ENCODE assay signal across 11 mouse cellular contexts in the genomic region with DNA sequence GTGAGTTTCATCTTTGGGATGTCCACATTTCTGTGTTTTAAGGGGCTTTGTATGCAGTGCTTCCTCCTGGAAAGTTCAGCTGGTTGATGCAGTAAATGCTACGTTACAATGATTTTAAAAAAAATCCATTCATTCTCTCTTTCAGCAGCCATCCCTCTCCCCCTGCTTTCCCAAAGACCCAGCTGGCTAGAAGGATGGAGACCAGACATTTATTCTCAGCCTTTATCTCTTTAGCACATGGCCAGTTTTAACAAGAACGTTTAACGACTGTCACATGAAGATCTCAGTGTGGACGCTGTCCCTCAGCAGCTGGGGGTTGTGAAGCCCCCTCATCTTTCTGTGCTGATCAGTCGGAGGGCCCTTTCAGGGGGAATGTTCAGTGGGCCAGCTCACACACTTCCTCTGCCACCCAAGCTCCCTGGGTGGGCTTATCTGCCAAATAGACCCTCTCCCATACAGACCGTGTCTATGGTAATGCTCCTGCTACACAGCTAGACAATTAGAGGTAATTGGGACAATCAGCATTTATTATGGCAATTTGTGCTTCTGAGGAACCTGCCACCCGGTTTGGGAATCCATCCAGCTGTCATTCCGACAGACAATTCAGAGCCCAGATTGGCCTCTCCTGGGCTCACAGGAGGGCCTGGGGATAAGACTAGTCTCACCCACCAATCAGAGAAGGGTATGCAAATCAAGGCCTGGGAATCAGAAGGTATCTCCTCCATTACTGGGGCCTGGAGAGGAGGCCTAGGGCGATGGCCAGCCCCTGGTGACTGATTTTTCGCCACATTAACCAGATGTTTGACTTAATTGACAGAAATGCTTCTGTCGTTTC.
DNase-seq lines count a peak whose midpoint lies in the region; ATAC-seq lines count a peak whose summit lies in the region.
"Had no signal": no experiment of that assay in that cellular context is flagged by ENCODE, and none has a peak within 500 bp of the region (broad histone marks: within the 10 kb centered on the region; RNA-seq: fewer than 3 reads in every experiment).

No protein-coding gene starts in this region.

- H3K9ac ChIP-seq in embryonic facial prominence, embryonic 11.5 days (replicated peaks; ENCODE audit: low read length) = no peak overlapping the region
- no peak overlapping the region for H3K9ac ChIP-seq in hindbrain, embryonic 16.5 days (ENCODE audit: low read depth, low read length)
- no peak overlapping the region for H3K9ac ChIP-seq in neural tube, embryonic 14.5 days (replicated peaks; ENCODE audit: low read depth, low read length)
- H3K9ac ChIP-seq: liver, postnatal 0 days had no signal

- H3K4me1 ChIP-seq in embryonic facial prominence, embryonic 11.5 days (ENCODE audit: control insufficient read depth, insufficient read depth, low read length) = no peaks in the 10 kb centered on the region
- H3K4me1 ChIP-seq in hindbrain, embryonic 16.5 days (ENCODE audit: control insufficient read depth, insufficient read depth, low read depth, low read length) = peaks cover 11% of the 10 kb centered on the region
- peaks cover 13% of the 10 kb centered on the region; the same call in 1 of the 2 replicates for H3K4me1 ChIP-seq in neural tube, embryonic 14.5 days (ENCODE audit: control insufficient read depth, insufficient read depth, low read length)

- H3K27ac ChIP-seq in embryonic facial prominence, embryonic 11.5 days (replicated peaks; ENCODE audit: low read depth, low read length) = no peak overlapping the region
- no peak overlapping the region for H3K27ac ChIP-seq in hindbrain, embryonic 16.5 days (ENCODE audit: low read depth, low read length)
- peak overlapping the region; percentile 2; the same call in 1 of the 2 replicates for H3K27ac ChIP-seq in neural tube, embryonic 14.5 days (ENCODE audit: low read depth, low read length)

- peak; percentile 89 for ATAC-seq in embryonic facial prominence, embryonic 11.5 days (replicated peaks; ENCODE audit: insufficient number of reproducible peaks, low FRiP score, low TSS enrichment, low read depth)
- ATAC-seq in hindbrain, embryonic 16.5 days = peak; percentile 86
- peak; percentile 94 for ATAC-seq in neural tube, embryonic 14.5 days (ENCODE audit: low read depth)
- ATAC-seq: liver, postnatal 0 days had no signal

- H3K27me3 ChIP-seq in embryonic facial prominence, embryonic 11.5 days (ENCODE audit: control insufficient read depth, insufficient read depth, low read length) = no peaks in the 10 kb centered on the region
- H3K27me3 ChIP-seq in hindbrain, embryonic 16.5 days (replicated peaks; ENCODE audit: control insufficient read depth, insufficient read depth, low read length) = no peaks in the 10 kb centered on the region
- H3K27me3 ChIP-seq in neural tube, embryonic 14.5 days (ENCODE audit: control insufficient read depth, insufficient read depth, low read length) = no peaks in the 10 kb centered on the region

- DNase-seq in layer of hippocampus, postnatal 14 days (ENCODE audit: low spot score in 2 of 2) = peak; percentile 37 to 73
- no peak for DNase-seq in layer of hippocampus, adult 9-10 months (ENCODE audit: low spot score)
- DNase-seq in embryonic facial prominence, embryonic 11.5 days (ENCODE audit: low spot score) = peak; percentile 58
- DNase-seq in thymus, adult 18-20 months = no peak
- no peak for DNase-seq in gastrocnemius, adult 18-20 months (ENCODE audit: low spot score)
- DNase-seq in urinary bladder, postnatal 14 days (ENCODE audit: low spot score) = no peak
- DNase-seq: adrenal gland, postnatal 36 days; heart, adult 18-20 months; liver, postnatal 0 days had no signal

- no peaks in the 10 kb centered on the region for H3K9me3 ChIP-seq in embryonic facial prominence, embryonic 11.5 days (replicated peaks; ENCODE audit: control insufficient read depth, low read length)
- H3K9me3 ChIP-seq in hindbrain, embryonic 16.5 days (ENCODE audit: control insufficient read depth, low read length) = no peaks in the 10 kb centered on the region
- no peaks in the 10 kb centered on the region for H3K9me3 ChIP-seq in neural tube, embryonic 14.5 days (ENCODE audit: control insufficient read depth, low read length)

- H3K4me2 ChIP-seq in embryonic facial prominence, embryonic 11.5 days (ENCODE audit: low read depth, low read length) = no peak overlapping the region
- H3K4me2 ChIP-seq in hindbrain, embryonic 16.5 days (ENCODE audit: low read length) = no peak overlapping the region
- no peak overlapping the region for H3K4me2 ChIP-seq in neural tube, embryonic 14.5 days (ENCODE audit: low read depth, low read length)

- no peak overlapping the region for H3K4me3 ChIP-seq in embryonic facial prominence, embryonic 11.5 days (ENCODE audit: low read depth, low read length)
- no peak overlapping the region for H3K4me3 ChIP-seq in hindbrain, embryonic 16.5 days (ENCODE audit: low read length)
- H3K4me3 ChIP-seq in neural tube, embryonic 14.5 days (ENCODE audit: low read depth, low read length) = no peak overlapping the region

- 14% methylated on average over 11 of the region's 11 CpGs for WGBS in embryonic facial prominence, embryonic 11.5 days
- 9% methylated on average over 11 of the region's 11 CpGs for WGBS in hindbrain, embryonic 16.5 days
- 4% methylated on average over 11 of the region's 11 CpGs for WGBS in neural tube, embryonic 14.5 days

- H3K36me3 ChIP-seq in embryonic facial prominence, embryonic 11.5 days (replicated peaks; ENCODE audit: control insufficient read depth, insufficient read depth, low read depth, low read length) = no peaks in the 10 kb centered on the region
- H3K36me3 ChIP-seq in hindbrain, embryonic 16.5 days (ENCODE audit: control insufficient read depth, insufficient read depth, low read length) = no peaks in the 10 kb centered on the region
- H3K36me3 ChIP-seq in neural tube, embryonic 14.5 days (ENCODE audit: control insufficient read depth, insufficient read depth, low read length) = no peaks in the 10 kb centered on the region

Comparison
In these comparisons a context has a peak if more than half of its experiments do, and no peak if none do; other contexts are left out.
1. DNase-seq: peak in layer of hippocampus, postnatal 14 days (2 of 2) and embryonic facial prominence, embryonic 11.5 days (single experiment); none in layer of hippocampus, adult 9-10 months (single experiment), thymus, adult 18-20 months (0 of 2), gastrocnemius, adult 18-20 months (single experiment) and urinary bladder, postnatal 14 days (single experiment).
2. Peak in every context shown above with its lines, with median percentiles within 50 percentile points of each other: ATAC-seq.